Mouse (Mus musculus): ENCODE measurements at regions not wholly inside any gene's neighbourhood (a gene's known extent, or its start where the extent isn't known, plus 50 kb on each side); places are given as distances from the start of the nearest gene placed in this dataset.

- DNase-seq (ENCODE audit: low read depth, low spot score): peak; percentile 37
Measured at GRCm38 (mm10) chr15:88202736-88203135, 397.4 kb upstream of the Zdhhc25 start.

GRCm38 (mm10) chr15:88213356-88213755 lies 386.7 kb upstream of the Zdhhc25 start:
- DNase-seq (ENCODE audit: low read depth, low spot score): no peak

DNA sequence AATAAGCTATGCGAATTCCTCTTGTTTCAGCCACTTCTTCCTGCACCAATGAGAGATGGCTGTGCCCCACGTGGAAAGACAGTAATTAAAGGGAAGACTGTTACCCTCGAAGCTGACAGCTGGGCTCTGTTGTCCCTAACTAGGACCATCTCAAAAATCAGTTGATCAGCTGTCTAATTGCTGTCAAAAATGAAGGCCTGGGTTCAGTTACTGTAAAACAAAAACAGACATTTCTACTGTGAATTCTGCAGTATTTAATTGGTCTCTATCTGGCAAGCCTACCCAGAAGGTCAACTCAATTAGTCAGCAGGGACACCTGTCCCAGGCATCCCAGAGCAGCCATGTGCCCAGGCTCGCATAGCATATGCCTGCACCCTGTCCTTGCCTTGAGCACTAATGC lies 385.8 kb upstream of the Zdhhc25 start:
- DNase-seq (ENCODE audit: low read depth, low spot score): no peak

DNA sequence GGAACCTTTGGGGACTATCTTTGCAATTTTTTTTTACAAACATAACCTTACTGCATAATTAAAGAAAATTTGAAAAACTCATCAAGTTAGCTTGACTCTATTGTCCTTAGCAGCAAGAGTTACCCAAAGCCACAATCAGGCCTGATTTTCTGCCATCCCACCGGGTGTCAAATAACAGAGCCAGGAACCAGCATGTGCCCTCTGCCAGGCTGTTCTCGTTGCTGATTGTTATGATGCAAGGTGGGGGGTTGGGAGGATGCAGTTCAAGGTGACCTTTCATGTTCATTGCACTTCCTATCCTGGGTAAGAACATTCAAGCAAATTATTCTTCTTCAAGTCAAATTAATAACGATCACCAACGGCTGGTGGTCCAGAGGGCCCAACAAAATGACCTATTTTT lies 370.6 kb upstream of the Zdhhc25 start:
- DNase-seq (ENCODE audit: low read depth, low spot score): no peak

DNA sequence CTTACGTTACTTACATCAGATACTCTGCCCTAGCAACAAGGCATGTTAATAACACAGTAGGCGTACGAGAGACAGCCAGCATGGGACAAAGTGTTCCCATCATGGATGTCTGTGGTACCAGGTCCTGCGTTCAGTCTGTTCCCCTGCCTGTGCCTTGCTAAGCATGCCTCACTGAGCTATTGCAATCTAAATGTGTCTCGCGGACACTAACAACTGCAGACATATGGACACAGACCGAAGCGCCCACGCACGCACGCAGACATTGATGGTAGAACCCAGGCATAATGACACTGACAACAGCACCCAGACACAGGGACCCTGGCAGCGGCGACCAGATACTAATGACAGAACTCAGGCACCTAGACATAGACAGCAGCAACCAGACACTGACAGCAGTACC lies 355.5 kb upstream of the Zdhhc25 start:
- DNase-seq (ENCODE audit: low read depth, low spot score): no peak

DNA sequence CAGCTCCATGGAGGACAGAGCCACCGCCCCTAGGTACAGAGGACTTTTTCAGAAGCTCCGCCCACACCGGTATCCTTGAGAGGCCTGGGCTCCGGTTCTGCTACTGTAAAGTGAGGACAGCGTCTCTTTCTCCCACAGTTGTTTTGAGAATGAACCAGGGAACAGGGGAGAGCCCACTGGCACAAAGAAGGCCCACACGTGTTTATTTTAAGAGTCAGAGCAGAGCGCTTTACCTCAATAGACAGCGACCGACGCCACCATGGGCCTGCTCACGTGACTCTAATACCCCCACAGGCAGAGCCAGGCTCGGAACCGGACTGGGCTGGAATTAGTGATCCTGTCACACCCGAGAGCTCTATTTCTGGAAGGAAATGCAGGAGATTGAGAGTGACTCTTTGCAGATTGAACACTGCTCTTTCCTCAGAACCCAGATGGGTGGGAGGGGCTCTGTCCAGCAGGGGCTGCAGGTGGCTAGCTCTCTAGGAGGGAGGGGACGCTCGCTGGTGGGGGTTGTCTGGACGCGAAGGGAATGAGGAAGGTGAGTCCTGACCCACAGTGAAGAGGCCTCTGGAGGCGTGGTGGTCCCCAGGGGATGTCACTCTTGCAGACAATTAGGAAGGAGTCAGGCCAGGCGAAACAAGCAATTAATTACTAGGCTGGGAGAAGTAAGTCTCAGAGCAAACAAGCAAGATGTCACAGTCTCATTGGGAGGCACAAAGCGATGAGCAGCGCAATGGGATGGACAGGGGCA lies 354.4 kb upstream of the Zdhhc25 start:
- DNase-seq (ENCODE audit: low read depth, low spot score): no peak

DNA sequence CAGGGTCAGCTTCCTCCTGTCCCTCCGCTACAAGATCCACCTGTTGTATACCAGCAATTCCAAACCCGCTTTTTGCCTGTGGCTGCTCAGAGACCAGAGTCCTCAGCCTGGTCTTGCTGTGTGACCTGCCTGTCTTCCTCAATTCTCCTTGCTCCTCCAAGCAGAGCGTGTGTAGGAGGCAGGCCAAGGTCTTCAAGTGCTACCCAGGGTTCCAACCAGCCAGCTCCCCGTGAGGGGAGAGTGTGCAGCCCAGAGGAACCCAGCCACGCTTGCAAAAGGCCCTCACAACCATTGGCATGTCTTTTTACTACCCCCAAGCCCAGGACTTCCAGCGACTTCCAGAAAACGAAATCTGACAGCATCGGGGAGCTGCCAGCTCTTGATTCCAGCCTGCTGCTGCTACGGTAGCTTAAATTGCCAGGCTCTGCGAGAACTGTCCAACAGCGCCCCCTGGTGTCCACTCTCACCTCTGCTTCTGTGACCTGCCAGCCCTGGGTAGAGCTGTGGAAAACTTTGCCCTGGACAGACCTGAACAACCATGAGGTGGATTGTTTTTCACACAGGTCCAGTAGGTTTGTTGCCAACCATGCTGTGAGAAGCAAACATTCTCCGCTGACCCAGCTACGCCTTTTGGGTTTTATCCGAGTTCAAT lies 352.0 kb upstream of the Zdhhc25 start:
- peak; percentile 78 for DNase-seq (ENCODE audit: low read depth, low spot score)

DNA sequence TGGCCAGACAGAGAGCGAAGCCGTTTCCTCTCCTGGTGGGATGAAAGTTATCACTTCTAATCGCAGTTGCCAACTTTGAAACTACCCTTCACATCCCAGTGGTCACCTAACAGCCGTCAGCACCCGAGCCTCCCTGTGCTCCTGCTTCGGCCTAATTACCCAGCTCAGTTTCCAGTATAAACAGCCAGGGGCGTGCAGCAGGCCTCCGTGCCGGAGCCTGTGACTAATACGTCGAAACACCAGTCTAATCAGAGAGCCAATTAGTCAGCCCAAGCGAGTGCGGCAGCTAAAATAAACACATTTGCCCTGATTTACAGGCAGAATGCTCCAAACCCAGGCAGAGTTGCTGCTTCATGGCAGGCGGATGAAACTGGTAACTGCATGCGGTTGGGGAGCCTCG lies 312.1 kb upstream of the Zdhhc25 start:
- no peak for DNase-seq (ENCODE audit: low read depth, low spot score)

GRCm38 (mm10) chr15:88288696-88289095 lies 311.4 kb upstream of the Zdhhc25 start:
- DNase-seq (ENCODE audit: low read depth, low spot score): no peak

DNA sequence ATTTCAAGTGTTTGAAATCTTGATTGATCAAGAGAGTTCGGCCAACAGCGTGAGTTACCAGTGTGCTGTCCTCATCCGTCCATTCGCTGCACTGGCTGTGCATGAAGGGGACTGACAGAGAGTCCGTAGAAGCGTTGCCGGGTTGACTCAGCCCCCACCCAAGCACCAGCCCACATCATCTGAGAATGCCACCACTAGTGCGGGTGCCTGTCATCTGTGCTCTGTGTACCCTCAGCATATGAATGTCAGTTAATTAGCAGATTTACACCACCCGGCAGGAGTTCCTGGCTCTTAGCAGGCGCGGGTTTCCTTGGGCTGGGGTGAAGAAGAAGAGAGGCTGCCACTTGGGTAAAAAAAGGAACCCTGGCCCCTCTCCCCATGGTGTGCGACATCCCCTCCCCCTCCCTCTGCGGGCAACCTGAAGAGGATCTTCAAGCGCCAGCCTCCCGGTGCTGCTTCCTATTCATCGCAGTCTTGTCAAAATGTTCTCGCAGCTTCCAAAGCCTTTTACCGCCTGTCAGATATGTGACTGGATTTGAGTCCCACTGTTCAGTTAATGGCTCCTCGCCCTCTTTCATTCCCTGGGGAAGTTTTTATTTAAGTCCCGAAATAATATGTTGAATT lies 309.2 kb upstream of the Zdhhc25 start:
- no peak for DNase-seq (ENCODE audit: low read depth, low spot score)

DNA sequence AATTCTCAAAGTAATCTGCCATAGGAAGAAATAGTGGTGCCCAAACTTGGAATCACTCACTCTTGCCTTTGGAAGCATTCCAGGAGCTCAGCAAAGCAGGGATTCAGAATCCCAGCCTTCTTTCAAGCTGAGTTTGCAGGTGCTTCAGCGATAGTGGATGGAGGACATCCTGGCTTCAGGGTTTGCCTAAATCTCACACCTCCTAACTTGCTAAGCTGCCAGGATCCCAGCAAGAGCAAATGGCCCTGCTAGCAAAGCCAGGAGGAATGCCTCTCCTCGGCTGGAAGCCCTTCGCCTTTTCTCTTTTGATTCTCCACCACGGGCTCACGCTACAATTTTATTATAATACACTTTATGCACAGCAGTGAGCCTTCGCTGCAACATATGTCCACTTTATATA lies 301.0 kb upstream of the Zdhhc25 start:
- DNase-seq (ENCODE audit: low read depth, low spot score): no peak

DNA sequence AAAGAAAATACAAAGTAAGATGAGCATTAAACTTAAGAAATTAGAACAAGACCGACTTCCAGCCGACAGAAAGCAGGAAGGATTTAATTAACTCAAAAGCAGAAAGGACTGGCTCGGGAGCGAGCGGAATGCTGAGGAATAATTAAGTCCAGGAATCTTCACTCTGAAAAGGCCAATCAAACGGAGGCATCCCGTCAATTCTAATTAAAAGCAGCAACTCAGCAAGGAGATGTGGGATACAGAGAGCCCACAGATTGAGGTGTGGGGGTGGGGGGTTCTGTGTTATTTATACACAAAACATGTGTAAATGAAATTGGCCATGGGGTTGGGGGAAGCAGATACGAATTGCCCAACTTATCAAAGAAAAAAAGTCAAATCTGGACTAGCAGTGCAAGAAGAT lies 288.9 kb upstream of the Zdhhc25 start:
- no peak for DNase-seq (ENCODE audit: low read depth, low spot score)

GRCm38 (mm10) chr15:88314810-88315459 lies 285.2 kb upstream of the Zdhhc25 start:
- no peak for DNase-seq (ENCODE audit: low read depth, low spot score)

GRCm38 (mm10) chr15:88318048-88318447 lies 282.1 kb upstream of the Zdhhc25 start:
- no peak for DNase-seq (ENCODE audit: low read depth, low spot score)

GRCm38 (mm10) chr15:88319527-88319926 lies 280.6 kb upstream of the Zdhhc25 start:
- DNase-seq (ENCODE audit: low read depth, low spot score): no peak

GRCm38 (mm10) chr15:88323584-88324375 lies 276.3 kb upstream of the Zdhhc25 start:
- DNase-seq (ENCODE audit: low read depth, low spot score): no peak

GRCm38 (mm10) chr15:88325108-88325507 lies 275.0 kb upstream of the Zdhhc25 start:
- no peak for DNase-seq (ENCODE audit: low read depth, low spot score)

DNA sequence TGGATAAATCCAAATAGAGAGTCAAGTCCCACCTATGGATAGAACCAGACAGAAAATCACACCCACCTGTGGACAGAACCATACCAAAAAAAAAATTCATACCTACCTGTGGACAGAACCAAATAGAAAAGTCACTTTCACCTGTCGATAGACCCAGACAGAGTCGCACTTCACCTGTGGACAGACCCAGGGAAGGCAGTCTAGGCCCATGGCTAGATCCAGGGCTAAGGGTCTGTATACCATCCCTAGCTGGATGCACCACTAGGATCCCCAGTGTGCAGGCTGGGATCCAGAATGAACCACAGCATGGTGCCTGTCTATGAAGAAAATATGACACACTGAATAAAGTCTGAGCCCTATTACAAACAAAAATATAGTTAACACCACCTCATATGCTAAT lies 246.9 kb upstream of the Zdhhc25 start:
- DNase-seq (ENCODE audit: low read depth, low spot score): no peak

DNA sequence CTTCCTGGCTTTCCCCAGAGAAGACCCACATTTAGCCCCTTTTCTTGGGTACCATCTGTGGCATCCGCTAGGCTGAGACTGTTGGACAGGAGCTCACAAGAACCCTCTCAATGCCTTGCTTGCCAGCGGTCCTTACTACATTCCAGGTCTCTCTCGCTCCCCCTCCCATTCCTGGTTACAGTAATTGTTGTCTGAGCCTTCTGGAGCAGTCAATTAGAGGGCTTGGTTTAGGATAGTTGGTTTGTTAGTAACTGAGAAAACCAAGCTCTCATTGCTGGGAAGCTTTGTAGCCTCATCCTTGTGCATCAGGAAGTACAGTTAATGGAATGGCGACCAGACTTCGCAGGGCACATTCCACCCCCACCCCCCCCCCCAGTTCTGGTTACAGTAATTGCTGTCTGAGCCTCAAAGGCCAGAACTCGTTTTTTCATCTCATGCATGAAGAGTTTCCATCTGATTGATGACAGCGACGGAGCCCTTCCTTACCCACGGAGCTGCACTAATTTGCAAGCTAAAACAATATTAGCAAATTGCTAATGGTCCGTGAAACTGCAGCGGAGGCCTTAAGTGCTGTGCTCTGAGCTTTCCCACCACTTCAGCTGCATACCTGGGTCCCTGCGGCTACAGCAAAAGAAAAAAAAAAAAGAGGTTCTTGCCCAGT lies 239.6 kb upstream of the Zdhhc25 start:
- DNase-seq (ENCODE audit: low read depth, low spot score): no peak

DNA sequence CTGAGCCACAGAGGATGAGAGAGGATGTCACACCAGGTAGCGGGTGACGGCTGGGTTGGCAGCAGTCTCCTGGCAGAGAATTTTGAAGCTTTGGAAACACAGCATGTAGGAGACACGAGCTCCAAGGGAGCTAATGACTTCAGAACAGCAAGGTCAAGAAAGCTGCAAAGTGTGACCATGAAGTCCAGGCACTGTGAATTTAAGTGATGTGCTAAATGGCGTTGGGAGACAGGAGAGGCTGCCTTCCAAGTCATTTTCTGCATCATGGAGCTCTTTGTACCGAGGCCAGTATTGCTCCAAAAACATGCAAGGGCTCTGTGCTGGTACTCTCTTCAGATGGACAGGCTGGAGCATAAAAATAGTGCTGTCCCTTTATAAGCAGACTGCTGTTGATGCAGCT lies 238.8 kb upstream of the Zdhhc25 start:
- DNase-seq (ENCODE audit: low read depth, low spot score): no peak

DNA sequence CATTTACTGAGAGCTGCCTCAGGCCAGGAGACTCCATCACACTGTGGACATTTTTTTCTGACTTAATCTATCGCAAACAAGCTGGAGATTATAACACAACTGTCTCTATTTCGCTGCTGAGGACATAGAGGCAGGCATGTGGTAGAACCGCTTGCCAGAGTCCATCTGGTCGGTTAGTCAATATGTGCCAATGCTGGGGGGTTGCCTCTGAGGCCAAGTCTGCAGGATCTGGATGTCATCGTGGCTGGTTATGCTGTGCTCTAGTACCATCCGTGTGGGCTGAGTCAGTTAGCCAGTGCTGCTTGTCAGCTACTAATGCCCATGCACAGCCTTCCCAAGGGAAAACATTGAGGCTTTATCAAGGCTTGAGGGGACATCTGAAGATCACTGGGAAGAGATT lies 237.1 kb upstream of the Zdhhc25 start:
- DNase-seq (ENCODE audit: low read depth, low spot score): no peak

Data from retina, postnatal 7 days (tissue).